Mouse (Mus musculus) heart, embryonic 13.5 days (tissue): ENCODE results near the gene Rapgef5. TPM values are rescaled to one million over a fixed set of nuclear protein-coding genes. Genes with fewer than 3 reads are reported as not detected.

Experiments used
- ATAC-seq: fragments of 200-750 bp; cut with Nextera tagmentation; 2 replicates; pipeline ENCODE4 v1.8.0; 2017; ENCODE audit warnings: moderate TSS enrichment; ENCODE audit not compliant: insufficient number of reproducible peaks, low FRiP score, low TSS enrichment; ENCODE audit errors: extremely low read depth
- H3K27ac ChIP-seq: fragments of 300-500 bp; sonication (generic); replicated peaks from 2 replicates; pipeline ENCODE4 v1.5.1; 2015; ENCODE audit warnings: moderate library complexity, mild to moderate bottlenecking, inconsistent platforms
- H3K27me3 ChIP-seq: fragments of 300-500 bp; sonication (generic); replicated peaks from 2 replicates; pipeline ENCODE4 v1.6.1; 2015; ENCODE audit warnings: mild to moderate bottlenecking, inconsistent platforms
- H3K36me3 ChIP-seq: fragments of 300-500 bp; sonication (generic); 2 replicates; pipeline ENCODE4 v1.6.1; 2015; ENCODE audit warnings: mild to moderate bottlenecking, inconsistent platforms
- H3K4me1 ChIP-seq: fragments of 300-500 bp; sonication (generic); 2 replicates; pipeline ENCODE4 v1.6.1; 2015; ENCODE audit warnings: inconsistent platforms
- H3K4me2 ChIP-seq: fragments of 300-500 bp; sonication (generic); 2 replicates; pipeline ENCODE4 v1.6.1; 2015; ENCODE audit warnings: inconsistent platforms, mild to moderate bottlenecking, moderate library complexity
- H3K4me3 ChIP-seq: fragments of 300-500 bp; sonication (generic); 2 replicates; pipeline ENCODE4 v1.5.1; 2015; ENCODE audit warnings: moderate library complexity, mild to moderate bottlenecking, inconsistent platforms
- H3K9ac ChIP-seq: fragments of 300-500 bp; sonication (generic); 2 replicates; pipeline ENCODE4 v1.6.1; 2015; ENCODE audit warnings: inconsistent platforms, mild to moderate bottlenecking, moderate library complexity
- H3K9me3 ChIP-seq: fragments of 300-500 bp; sonication (generic); 2 replicates; pipeline ENCODE4 v1.6.1; 2016; ENCODE audit warnings: inconsistent platforms
- WGBS: fragments of 180-500 bp; shearing (Covaris S2); methylation state at CpG from one replicate; pipeline ENCODE4 v1.1.7; 2015; ENCODE audit warnings: mixed read lengths; 5-methylcytosine and 5-hydroxymethylcytosine counted together
- polyA plus RNA-seq: library from polyadenylated mRNA; unstranded; fragments of >200 nt; fragmentation: Nextera tagmentation; extraction: Ambion mirVana; gene quantifications from 2 replicates; pipeline ENCODE4 v1.2.1, GENCODE M21; 2015

Gene Rapgef5
- polyA plus RNA-seq, 1 experiment from 2014 or later: 16.6 TPM

DNA sequence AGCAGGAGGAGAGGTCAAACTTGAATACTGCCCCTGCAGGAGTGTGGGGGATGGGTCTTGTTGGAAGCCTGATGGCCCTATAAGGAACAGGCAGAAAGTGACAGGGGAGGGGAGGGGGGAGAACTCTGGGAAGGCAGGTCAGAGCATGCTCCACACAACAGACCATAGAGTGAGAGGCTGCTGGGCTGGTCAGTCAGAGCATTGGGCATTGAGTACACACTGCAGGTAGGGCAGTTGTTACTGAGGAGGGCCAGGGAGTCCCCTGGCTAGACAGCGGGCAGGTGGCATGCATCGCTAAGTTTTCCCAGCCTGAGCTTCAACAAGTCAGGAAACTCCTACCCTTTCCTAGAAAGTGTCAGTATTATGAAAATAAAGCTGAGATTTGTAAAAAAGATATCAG is 106.7 kb downstream of the Rapgef5 start:
- no peak for ATAC-seq
- H3K27me3 ChIP-seq: no peaks in the 10 kb centered on the region
- H3K4me1 ChIP-seq: peaks cover 8% of the 10 kb centered on the region; the same call in 1 of the 2 replicates
- WGBS: 87% methylated on average over 2 of the region's 2 CpGs
- no peak overlapping the region for H3K27ac ChIP-seq
- no peak overlapping the region for H3K4me3 ChIP-seq
- H3K9ac ChIP-seq: no peak overlapping the region
- H3K36me3 ChIP-seq: no peaks in the 10 kb centered on the region
- H3K4me2 ChIP-seq: no peak overlapping the region
- H3K9me3 ChIP-seq: no peaks in the 10 kb centered on the region

- WGBS: 59% methylated on average over 2 of the region's 2 CpGs
- no peak for ATAC-seq
These were observed 111.0 kb downstream of the Rapgef5 start for GRCm38 (mm10) chr12:117627311-117627710.

GRCm38 (mm10) chr12:117628321-117629093 is 112.2 kb downstream of the Rapgef5 start:
- ATAC-seq: no peak
- Histone ChIP-seq H3K4me3 (no peak overlapping the region), H3K36me3 (no peaks in the 10 kb centered on the region), H3K9ac (no peak overlapping the region), H3K9me3 (no peaks in the 10 kb centered on the region), H3K4me2 (no peak overlapping the region), H3K4me1 (peaks cover 16% of the 10 kb centered on the region), H3K27me3 (no peaks in the 10 kb centered on the region), H3K27ac (no peak overlapping the region)
- 70% methylated on average over 18 of the region's 18 CpGs for WGBS

More at GRCm38 (mm10) chr12:117627311-117627710, 111.0 kb downstream of the Rapgef5 start:
- Histone ChIP-seq H3K27ac (no peak overlapping the region), H3K9ac (no peak overlapping the region), H3K36me3 (no peaks in the 10 kb centered on the region), H3K9me3 (no peaks in the 10 kb centered on the region), H3K4me2 (no peak overlapping the region), H3K27me3 (no peaks in the 10 kb centered on the region), H3K4me1 (peaks cover 16% of the 10 kb centered on the region), H3K4me3 (no peak overlapping the region)

DNA sequence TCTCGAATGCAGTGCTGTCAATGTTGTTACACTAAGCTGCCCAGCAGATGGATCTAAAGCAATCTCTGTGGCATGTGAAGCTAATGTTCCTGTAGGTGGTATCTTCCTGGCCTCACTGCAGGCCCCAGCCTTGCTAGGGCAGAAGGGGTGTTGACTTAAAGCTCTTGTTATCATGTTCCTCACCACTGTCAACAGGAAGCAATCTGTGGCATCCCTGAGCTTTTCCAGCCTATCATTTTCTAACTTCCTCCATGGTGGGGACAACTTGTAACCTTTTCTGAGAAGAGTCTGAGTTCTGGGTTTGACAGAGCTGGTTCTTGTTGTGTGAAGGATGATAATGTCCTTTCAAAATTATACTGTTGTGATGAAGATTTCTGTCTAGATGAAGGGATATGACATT is 115.9 kb downstream of the Rapgef5 start:
- no peak for ATAC-seq
- peaks cover 20% of the 10 kb centered on the region for H3K4me1 ChIP-seq
- H3K9ac ChIP-seq: no peak overlapping the region
- H3K27ac ChIP-seq: peak overlapping the region; percentile 32
- H3K4me3 ChIP-seq: no peak overlapping the region
- no peaks in the 10 kb centered on the region for H3K27me3 ChIP-seq
- no peaks in the 10 kb centered on the region for H3K9me3 ChIP-seq
- no peak overlapping the region for H3K4me2 ChIP-seq
- H3K36me3 ChIP-seq: no peaks in the 10 kb centered on the region
- 35% methylated on average over 1 of the region's 1 CpGs for WGBS

DNA sequence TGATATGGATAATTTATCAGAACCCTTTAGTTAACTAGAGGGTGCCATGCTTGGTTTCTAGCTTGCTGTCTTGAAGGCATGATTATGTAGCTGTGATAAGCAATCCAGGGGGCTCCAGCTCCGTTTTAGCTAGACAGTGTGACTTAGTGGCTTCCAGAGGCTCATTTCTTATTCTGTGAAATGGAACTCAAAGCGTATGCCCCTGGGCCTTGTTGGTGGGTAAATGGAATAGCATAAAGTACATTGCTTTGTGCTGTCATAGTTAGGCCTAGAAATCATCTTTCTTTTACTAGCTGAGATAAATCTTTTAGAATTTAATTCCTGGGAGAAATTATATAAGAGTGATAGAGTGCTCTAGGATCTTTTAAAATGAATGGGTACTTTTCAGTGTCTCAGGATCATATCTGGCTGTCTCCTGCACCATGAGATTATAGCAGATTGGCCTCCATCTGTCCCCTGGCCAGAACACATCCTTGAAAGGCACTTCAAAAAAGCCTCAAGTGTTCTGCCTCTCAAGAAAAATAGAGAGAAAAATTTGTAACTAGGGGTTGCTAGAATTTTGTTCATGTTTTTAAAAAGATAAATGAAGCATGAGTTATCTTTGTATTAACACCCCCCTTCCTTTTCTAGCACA is 120.0 kb downstream of the Rapgef5 start:
- ATAC-seq: no peak; the same call in 1 of the 2 replicates
- Histone ChIP-seq H3K4me2 (no peak overlapping the region), H3K27me3 (no peaks in the 10 kb centered on the region), H3K27ac (no peak overlapping the region), H3K9me3 (no peaks in the 10 kb centered on the region), H3K4me1 (peaks cover 27% of the 10 kb centered on the region), H3K9ac (no peak overlapping the region), H3K36me3 (no peaks in the 10 kb centered on the region), H3K4me3 (no peak overlapping the region)
- 59% methylated on average over 2 of the region's 2 CpGs for WGBS

- Histone ChIP-seq H3K4me1 (peaks cover 25% of the 10 kb centered on the region), H3K27me3 (no peaks in the 10 kb centered on the region), H3K4me2 (no peak overlapping the region), H3K27ac (no peak overlapping the region; the same call in 1 of the 2 replicates), H3K9me3 (no peaks in the 10 kb centered on the region), H3K4me3 (no peak overlapping the region), H3K9ac (no peak overlapping the region), H3K36me3 (no peaks in the 10 kb centered on the region)
- ATAC-seq: no peak
- 52% methylated on average over 6 of the region's 6 CpGs for WGBS
These were observed 120.7 kb downstream of the Rapgef5 start for GRCm38 (mm10) chr12:117636969-117637368.

DNA sequence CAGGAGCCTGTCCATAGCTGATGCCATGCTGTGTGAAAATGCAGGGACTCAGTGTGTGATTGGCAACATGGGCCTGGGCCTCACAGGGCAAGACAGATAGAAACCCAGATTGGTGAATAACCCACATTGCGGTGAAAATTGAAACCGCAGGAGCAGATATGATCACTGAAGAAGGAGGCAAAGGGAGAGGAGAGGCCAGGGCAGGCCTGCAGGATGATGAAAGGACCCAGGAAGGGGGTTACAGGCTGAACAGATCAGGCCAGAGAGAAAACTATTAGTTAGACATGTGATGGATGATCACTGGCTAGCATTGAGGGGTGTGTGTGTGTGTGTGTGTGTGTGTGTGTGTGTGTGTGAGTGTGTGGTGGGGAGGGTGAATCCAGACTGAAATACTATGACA is 122.6 kb downstream of the Rapgef5 start:
- no peaks in the 10 kb centered on the region for H3K36me3 ChIP-seq
- H3K4me2 ChIP-seq: no peak overlapping the region
- H3K4me1 ChIP-seq: peaks cover 27% of the 10 kb centered on the region
- ATAC-seq: no peak
- WGBS: 74% methylated on average over 2 of the region's 2 CpGs
- H3K9me3 ChIP-seq: no peaks in the 10 kb centered on the region
- no peaks in the 10 kb centered on the region for H3K27me3 ChIP-seq
- no peak overlapping the region for H3K9ac ChIP-seq
- H3K4me3 ChIP-seq: no peak overlapping the region
- H3K27ac ChIP-seq: no peak overlapping the region

- 65% methylated on average over 6 of the region's 6 CpGs for WGBS
- Histone ChIP-seq H3K9me3 (no peaks in the 10 kb centered on the region), H3K27ac (no peak overlapping the region), H3K4me3 (no peak overlapping the region), H3K27me3 (no peaks in the 10 kb centered on the region), H3K9ac (no peak overlapping the region), H3K4me2 (no peak overlapping the region), H3K4me1 (peaks cover 27% of the 10 kb centered on the region), H3K36me3 (no peaks in the 10 kb centered on the region)
- ATAC-seq: no peak
These were observed 123.3 kb downstream of the Rapgef5 start for GRCm38 (mm10) chr12:117639356-117640121.

DNA sequence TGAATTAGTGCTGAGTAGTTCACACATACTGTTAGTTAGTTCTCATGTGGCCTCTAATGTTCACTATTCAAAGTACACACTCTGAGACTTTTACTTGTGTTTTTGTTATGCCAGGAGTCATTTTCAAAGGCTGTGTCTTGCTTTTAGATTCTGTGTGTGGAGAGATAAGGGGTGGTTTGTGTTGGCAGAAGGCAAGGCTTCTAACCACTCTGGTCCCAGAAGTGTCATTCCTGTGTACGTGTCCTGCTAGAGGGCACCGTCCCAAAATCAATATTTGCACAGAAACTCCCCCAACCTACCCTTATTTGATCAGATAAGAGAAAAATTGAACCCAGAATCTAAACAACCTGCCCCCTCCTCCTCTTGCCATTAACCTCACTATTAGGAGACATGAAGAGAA is 126.2 kb downstream of the Rapgef5 start:
- ATAC-seq: peak; percentile 61; the same call in 1 of the 2 replicates
- Histone ChIP-seq H3K4me2 (no peak overlapping the region), H3K36me3 (no peaks in the 10 kb centered on the region), H3K27ac (peak overlapping the region; percentile 55), H3K4me3 (no peak overlapping the region), H3K9me3 (no peaks in the 10 kb centered on the region), H3K27me3 (no peaks in the 10 kb centered on the region), H3K9ac (no peak overlapping the region), H3K4me1 (peaks cover 15% of the 10 kb centered on the region)
- 46% methylated on average over 2 of the region's 2 CpGs for WGBS

DNA sequence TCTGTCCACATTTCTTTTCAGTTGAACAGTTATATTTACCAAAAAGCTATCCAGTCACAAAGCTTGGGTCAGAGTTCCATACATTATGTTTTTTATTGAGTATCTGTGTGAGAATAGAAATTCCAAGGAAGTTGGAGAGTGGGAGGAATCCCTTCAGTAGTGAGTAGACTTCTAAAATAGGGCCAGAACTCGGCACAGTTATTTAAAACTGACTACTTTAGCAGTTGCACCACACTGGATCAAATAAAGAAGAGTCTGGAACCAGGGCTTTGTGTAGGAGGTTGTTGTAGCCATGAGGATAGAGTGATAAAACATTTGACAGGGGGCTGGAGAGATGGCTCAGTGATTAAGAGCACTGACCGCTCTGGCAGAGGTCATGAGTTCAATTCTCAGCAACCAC is 129.5 kb downstream of the Rapgef5 start:
- no peak overlapping the region for H3K4me2 ChIP-seq
- no peak overlapping the region for H3K4me3 ChIP-seq
- no peaks in the 10 kb centered on the region for H3K9me3 ChIP-seq
- no peak for ATAC-seq
- WGBS: 80% methylated on average over 2 of the region's 2 CpGs
- H3K9ac ChIP-seq: no peak overlapping the region
- no peak overlapping the region for H3K27ac ChIP-seq
- H3K36me3 ChIP-seq: no peaks in the 10 kb centered on the region
- no peaks in the 10 kb centered on the region for H3K27me3 ChIP-seq
- peaks cover 11% of the 10 kb centered on the region for H3K4me1 ChIP-seq

GRCm38 (mm10) chr12:117653920-117654472 is 137.7 kb downstream of the Rapgef5 start:
- Histone ChIP-seq H3K4me3 (no peak overlapping the region), H3K27me3 (no peaks in the 10 kb centered on the region), H3K4me1 (peaks cover 28% of the 10 kb centered on the region), H3K9me3 (no peaks in the 10 kb centered on the region), H3K27ac (no peak overlapping the region; the same call in 1 of the 2 replicates), H3K36me3 (no peaks in the 10 kb centered on the region), H3K4me2 (no peak overlapping the region), H3K9ac (no peak overlapping the region)
- no peak for ATAC-seq
- WGBS: 67% methylated on average over 8 of the region's 8 CpGs
